Comparison of ENCODE assay signal across 24 mouse cellular contexts in the genomic region with DNA sequence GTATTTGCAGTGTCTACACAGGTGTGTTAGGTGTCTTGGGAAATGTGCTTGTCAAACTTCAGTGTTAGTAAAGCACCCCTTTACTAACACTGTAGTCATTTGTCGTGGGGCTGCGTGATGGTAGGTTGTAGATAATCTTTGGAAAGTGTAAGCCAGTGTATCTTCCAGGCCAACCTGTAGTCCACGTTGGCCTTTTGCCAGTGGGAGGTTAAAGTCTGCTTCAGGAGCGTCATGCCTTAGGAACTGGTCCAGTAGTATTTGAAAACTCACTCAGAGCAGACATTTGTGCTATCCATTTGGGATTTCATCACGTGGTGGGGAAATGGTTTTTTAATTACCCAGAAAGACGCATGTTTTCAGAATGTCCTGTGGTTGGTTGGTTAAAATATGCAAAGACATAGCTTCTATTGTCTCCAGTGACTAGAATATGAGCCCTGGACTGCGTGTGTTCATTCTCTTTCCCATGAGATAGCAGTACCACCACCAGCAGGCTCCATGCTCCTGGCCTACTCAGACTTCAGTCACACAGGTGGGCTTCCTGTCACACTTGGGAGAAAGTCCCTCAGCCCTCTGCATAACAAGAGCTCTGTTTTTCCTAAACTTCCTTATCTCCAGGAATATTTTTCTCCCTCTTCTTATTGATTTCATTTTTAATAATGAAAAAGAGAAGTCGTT.
DNase-seq lines count a peak whose midpoint lies in the region; ATAC-seq lines count a peak whose summit lies in the region.
"Had no signal": no experiment of that assay in that cellular context is flagged by ENCODE, and none has a peak within 500 bp of the region (broad histone marks: within the 10 kb centered on the region; RNA-seq: fewer than 3 reads in every experiment).

No protein-coding gene starts in this region.

- no peak overlapping the region for H3K4me3 ChIP-seq in kidney, embryonic 14.5 days (ENCODE audit: low read length)
- H3K4me3 ChIP-seq: erythroblast, embryonic 14.5 days; intestine, embryonic 15.5 days; layer of hippocampus, adult 2 months; left cerebral cortex, adult 2 months; liver, embryonic 15.5 days; lung, embryonic 15.5 days; midbrain, embryonic 12.5 days had no signal

- H3K9me3 ChIP-seq in kidney, embryonic 14.5 days (ENCODE audit: control insufficient read depth, low read length) = no peaks in the 10 kb centered on the region
- H3K9me3 ChIP-seq: intestine, embryonic 15.5 days; liver, embryonic 15.5 days; lung, embryonic 15.5 days; midbrain, embryonic 12.5 days had no signal

- peak; percentile 64 for DNase-seq in heart, adult 11 months
- no peak for DNase-seq in heart, postnatal 4 days
- peak; percentile 34 to 35 for DNase-seq in kidney, adult 8-10 months
- peak; percentile 40 for DNase-seq in testis, postnatal 10 days (ENCODE audit: low spot score)
- no peak for DNase-seq in testis, postnatal 14 days (ENCODE audit: low spot score)
- DNase-seq: adrenal gland, adult 2 months; adrenal gland, postnatal 36 days; cerebellum, adult 18-20 months; forebrain, postnatal 0 days; gastrocnemius, postnatal 10 days; heart, postnatal 14 days; thymus, postnatal 14 days had no signal

- no peaks in the 10 kb centered on the region for H3K36me3 ChIP-seq in kidney, embryonic 14.5 days (ENCODE audit: control insufficient read depth, insufficient read depth, low read length)
- H3K36me3 ChIP-seq: intestine, embryonic 15.5 days; liver, embryonic 15.5 days; lung, embryonic 15.5 days; midbrain, embryonic 12.5 days had no signal

- H3K27me3 ChIP-seq in kidney, embryonic 14.5 days (ENCODE audit: control insufficient read depth, insufficient read depth, low read length) = no peaks in the 10 kb centered on the region
- H3K27me3 ChIP-seq: CH12.LX; intestine, embryonic 15.5 days; liver, embryonic 15.5 days; lung, embryonic 15.5 days; midbrain, embryonic 12.5 days had no signal

- H3K9ac ChIP-seq in kidney, embryonic 14.5 days (ENCODE audit: low read depth, low read length) = no peak overlapping the region
- H3K9ac ChIP-seq: forebrain, postnatal 0 days; intestine, embryonic 15.5 days; liver, embryonic 15.5 days; lung, embryonic 15.5 days; midbrain, embryonic 12.5 days had no signal

- H3K27ac ChIP-seq in kidney, embryonic 14.5 days (ENCODE audit: low read depth, low read length) = no peak overlapping the region
- H3K27ac ChIP-seq: intestine, embryonic 15.5 days; layer of hippocampus, adult 2 months; left cerebral cortex, adult 2 months; liver, embryonic 15.5 days; lung, embryonic 15.5 days; midbrain, embryonic 12.5 days had no signal

- WGBS in kidney, embryonic 14.5 days = 82% methylated on average over 8 of the region's 8 CpGs

- H3K4me1 ChIP-seq in kidney, embryonic 14.5 days (ENCODE audit: control insufficient read depth, insufficient read depth, low read length) = no peaks in the 10 kb centered on the region
- H3K4me1 ChIP-seq: liver, embryonic 15.5 days; midbrain, embryonic 12.5 days had no signal

- no peak for ATAC-seq in kidney, embryonic 14.5 days (ENCODE audit: low FRiP score, low TSS enrichment)
- no peak for ATAC-seq in megakaryocyte progenitor cell, adult 5-6 weeks (replicated peaks; ENCODE audit: poor library complexity)
- ATAC-seq: activated CD4-positive, CD25-positive, alpha-beta regulatory T cell, adult 4 months; forebrain, postnatal 0 days; hindbrain, embryonic 16.5 days; intestine, embryonic 15.5 days had no signal

- H3K4me2 ChIP-seq in kidney, embryonic 14.5 days (replicated peaks; ENCODE audit: low read depth, low read length) = no peak overlapping the region
- H3K4me2 ChIP-seq: intestine, embryonic 15.5 days; liver, embryonic 15.5 days; lung, embryonic 15.5 days; midbrain, embryonic 12.5 days had no signal

Comparison
In these comparisons a context has a peak if more than half of its experiments do, and no peak if none do; other contexts are left out.
1. DNase-seq: peak in heart, adult 11 months (single experiment), kidney, adult 8-10 months (2 of 2) and testis, postnatal 10 days (single experiment); none in heart, postnatal 4 days (single experiment) and testis, postnatal 14 days (single experiment).